Mouse (Mus musculus) stomach, embryonic 16.5 days (tissue): ENCODE measurements around the gene Pld3. TPM values are rescaled to one million over a fixed set of nuclear protein-coding genes. Genes with fewer than 3 reads are reported as not detected.

Experiments used
- ATAC-seq: fragments of 200-750 bp; cut with Nextera tagmentation; 2 replicates; pipeline ENCODE4 v1.8.0; 2017; ENCODE audit warnings: moderate number of reproducible peaks, moderate TSS enrichment; ENCODE audit not compliant: insufficient read depth, low FRiP score
- H3K27ac ChIP-seq: fragments of 300-500 bp; sonication (generic); 2 replicates; pipeline ENCODE4 v1.5.1; 2014; ENCODE audit warnings: low read length
- H3K27me3 ChIP-seq: fragments of 300-500 bp; sonication (generic); 2 replicates; pipeline ENCODE4 v1.6.1; 2014; ENCODE audit warnings: low read length, control low read depth, mixed read lengths; ENCODE audit not compliant: control insufficient read depth, insufficient read depth
- H3K36me3 ChIP-seq: fragments of 300-500 bp; sonication (generic); 2 replicates; pipeline ENCODE4 v1.6.1; 2014; ENCODE audit warnings: low read length; ENCODE audit not compliant: control insufficient read depth, insufficient read depth
- H3K4me1 ChIP-seq: fragments of 300-500 bp; sonication (generic); 2 replicates; pipeline ENCODE4 v1.6.1; 2014; ENCODE audit warnings: low read length, control low read depth, mixed read lengths; ENCODE audit not compliant: control insufficient read depth, insufficient read depth
- H3K4me2 ChIP-seq: fragments of 300-500 bp; sonication (generic); 2 replicates; pipeline ENCODE4 v1.6.1; 2014; ENCODE audit warnings: low read depth, low read length, mixed read lengths
- H3K4me3 ChIP-seq: fragments of 300-500 bp; sonication (generic); replicated peaks from 2 replicates; pipeline ENCODE4 v1.5.1; 2014; ENCODE audit warnings: mild to moderate bottlenecking, low read length
- H3K9ac ChIP-seq: fragments of 300-500 bp; sonication (generic); 2 replicates; pipeline ENCODE4 v1.6.1; 2014; ENCODE audit warnings: low read length
- H3K9me3 ChIP-seq: fragments of 300-500 bp; sonication (generic); replicated peaks from 2 replicates; pipeline ENCODE4 v1.6.1; 2016; ENCODE audit warnings: low read length, control low read depth; ENCODE audit not compliant: control insufficient read depth
- WGBS: fragments of 180-500 bp; shearing (Covaris S2); extraction: QIAGEN DNeasy Blood & Tissue Kit; methylation state at CpG from one replicate; pipeline ENCODE4 v1.1.7; 2014; 5-methylcytosine and 5-hydroxymethylcytosine counted together
- polyA plus RNA-seq: library from polyadenylated mRNA; unstranded; fragments of >200 nt; fragmentation: Nextera tagmentation; extraction: Ambion mirVana; gene quantifications from 2 replicates; pipeline ENCODE4 v1.2.1, GENCODE M21; 2015

Pld3 gene
- polyA plus RNA-seq, 1 experiment from 2014 or later: 93.5 TPM

GRCm38 (mm10) chr7:27576914-27577313 lies 23.9 kb upstream of the Pld3 start:
- Histone ChIP-seq H3K4me2 (no peak overlapping the region), H3K4me3 (no peak overlapping the region), H3K27ac (no peak overlapping the region), H3K27me3 (no peaks in the 10 kb centered on the region), H3K9me3 (no peaks in the 10 kb centered on the region), H3K9ac (no peak overlapping the region), H3K36me3 (no peaks in the 10 kb centered on the region; the same call in none of the 2 replicates), H3K4me1 (no peaks in the 10 kb centered on the region)
- 66% methylated on average over 6 of the region's 6 CpGs for WGBS
- ATAC-seq: no peak

- Histone ChIP-seq H3K4me2 (no peak overlapping the region), H3K9ac (no peak overlapping the region), H3K4me1 (no peaks in the 10 kb centered on the region), H3K27ac (no peak overlapping the region), H3K36me3 (peaks cover 4% of the 10 kb centered on the region), H3K27me3 (no peaks in the 10 kb centered on the region), H3K4me3 (no peak overlapping the region), H3K9me3 (no peaks in the 10 kb centered on the region)
- ATAC-seq: peak; percentile 8; the same call in 1 of the 2 replicates
- 90% methylated on average over 14 of the region's 14 CpGs for WGBS
Observed at GRCm38 (mm10) chr7:27574124-27574880, 21.3 kb upstream of the Pld3 start.

- Histone ChIP-seq H3K4me2 (no peak overlapping the region), H3K4me3 (no peak overlapping the region), H3K4me1 (no peaks in the 10 kb centered on the region), H3K27me3 (no peaks in the 10 kb centered on the region), H3K9ac (no peak overlapping the region), H3K36me3 (peaks cover 11% of the 10 kb centered on the region; the same call in 1 of the 2 replicates), H3K27ac (no peak overlapping the region), H3K9me3 (no peaks in the 10 kb centered on the region)
- ATAC-seq: no peak
- 80% methylated on average over 4 of the region's 4 CpGs for WGBS
Observed at GRCm38 (mm10) chr7:27572133-27572532, 19.1 kb upstream of the Pld3 start.

- peak; percentile 84 for ATAC-seq
- Histone ChIP-seq H3K4me2 (no peak overlapping the region), H3K9me3 (no peaks in the 10 kb centered on the region), H3K36me3 (peaks cover 11% of the 10 kb centered on the region; the same call in 1 of the 2 replicates), H3K4me3 (no peak overlapping the region), H3K9ac (no peak overlapping the region), H3K27me3 (no peaks in the 10 kb centered on the region), H3K27ac (peak overlapping the region; percentile 50; the same call in 1 of the 2 replicates), H3K4me1 (no peaks in the 10 kb centered on the region)
- WGBS: 77% methylated on average over 5 of the region's 5 CpGs
Observed at GRCm38 (mm10) chr7:27569580-27570224, 16.7 kb upstream of the Pld3 start.

- Histone ChIP-seq H3K4me1 (no peaks in the 10 kb centered on the region), H3K27me3 (no peaks in the 10 kb centered on the region), H3K27ac (no peak overlapping the region), H3K9me3 (no peaks in the 10 kb centered on the region), H3K9ac (no peak overlapping the region), H3K36me3 (peaks cover 3% of the 10 kb centered on the region; the same call in 1 of the 2 replicates), H3K4me2 (no peak overlapping the region), H3K4me3 (no peak overlapping the region)
- ATAC-seq: no peak
- 53% methylated on average over 1 of the region's 1 CpGs for WGBS
Observed at GRCm38 (mm10) chr7:27560978-27561377, 8.0 kb upstream of the Pld3 start.

GRCm38 (mm10) chr7:27560291-27560887 lies 7.4 kb upstream of the Pld3 start:
- no peak overlapping the region for H3K9ac ChIP-seq

GRCm38 (mm10) chr7:27552070-27552469 lies 948 bp downstream of the Pld3 start:
- no peak for ATAC-seq
- peak overlapping the region; percentile 75 for H3K9ac ChIP-seq
- no peaks in the 10 kb centered on the region for H3K36me3 ChIP-seq
- peak overlapping the region; percentile 95 for H3K4me3 ChIP-seq
- peak overlapping the region; percentile 92 for H3K4me2 ChIP-seq
- no peaks in the 10 kb centered on the region for H3K9me3 ChIP-seq
- WGBS: 50% methylated on average over 5 of the region's 5 CpGs
- H3K27me3 ChIP-seq: no peaks in the 10 kb centered on the region
- no peak overlapping the region for H3K27ac ChIP-seq
- peaks cover 4% of the 10 kb centered on the region; the same call in 1 of the 2 replicates for H3K4me1 ChIP-seq

More at GRCm38 (mm10) chr7:27560291-27560887, 7.4 kb upstream of the Pld3 start:
- H3K27me3 ChIP-seq: no peaks in the 10 kb centered on the region
- H3K4me3 ChIP-seq: no peak overlapping the region
- H3K27ac ChIP-seq: no peak overlapping the region
- H3K36me3 ChIP-seq: peaks cover 3% of the 10 kb centered on the region; the same call in 1 of the 2 replicates
- ATAC-seq: no peak
- H3K9me3 ChIP-seq: no peaks in the 10 kb centered on the region
- WGBS: 52% methylated on average over 8 of the region's 8 CpGs
- H3K4me2 ChIP-seq: no peak overlapping the region
- H3K4me1 ChIP-seq: no peaks in the 10 kb centered on the region

- peaks cover 4% of the 10 kb centered on the region; the same call in 1 of the 2 replicates for H3K4me1 ChIP-seq
- H3K4me2 ChIP-seq: no peak overlapping the region
- H3K36me3 ChIP-seq: no peaks in the 10 kb centered on the region
- H3K27ac ChIP-seq: no peak overlapping the region
- H3K9ac ChIP-seq: peak overlapping the region; percentile 31; the same call in 1 of the 2 replicates
- no peaks in the 10 kb centered on the region for H3K27me3 ChIP-seq
- ATAC-seq: no peak
- 65% methylated on average over 6 of the region's 6 CpGs for WGBS
- no peak overlapping the region for H3K4me3 ChIP-seq
- H3K9me3 ChIP-seq: no peaks in the 10 kb centered on the region
Observed at GRCm38 (mm10) chr7:27549597-27549996, 3.4 kb downstream of the Pld3 start.
